Mouse (Mus musculus) stomach, embryonic 14.5 days (tissue): ENCODE results near the gene Gm21885. TPM values are rescaled to one million over a fixed set of nuclear protein-coding genes. Genes with fewer than 3 reads are reported as not detected.

ENCODE experiments used
- ATAC-seq: fragments of 200-750 bp; cut with Nextera tagmentation; 2 replicates; pipeline ENCODE4 v1.8.0; 2017; ENCODE audit warnings: low read depth, moderate TSS enrichment; ENCODE audit not compliant: insufficient number of reproducible peaks, insufficient read depth, low FRiP score
- H3K27ac ChIP-seq: fragments of 300-500 bp; sonication (generic); 2 replicates; pipeline ENCODE4 v1.5.1; 2014; ENCODE audit warnings: mild to moderate bottlenecking, low read length, moderate library complexity, mixed read lengths
- H3K27me3 ChIP-seq: fragments of 300-500 bp; sonication (generic); 2 replicates; pipeline ENCODE4 v1.6.1; 2014; ENCODE audit warnings: low read length, control low read depth, mixed read lengths; ENCODE audit not compliant: control insufficient read depth, insufficient read depth
- H3K36me3 ChIP-seq: fragments of 300-500 bp; sonication (generic); 2 replicates; pipeline ENCODE4 v1.6.1; 2014; ENCODE audit warnings: mild to moderate bottlenecking, control low read depth, low read length, moderate library complexity, mixed read lengths; ENCODE audit not compliant: control insufficient read depth, insufficient read depth
- H3K4me1 ChIP-seq: fragments of 300-500 bp; sonication (generic); 2 replicates; pipeline ENCODE4 v1.6.1; 2014; ENCODE audit warnings: low read length, control low read depth, mixed read lengths; ENCODE audit not compliant: control insufficient read depth, insufficient read depth
- H3K4me2 ChIP-seq: fragments of 300-500 bp; sonication (generic); replicated peaks from 2 replicates; pipeline ENCODE4 v1.6.1; 2014; ENCODE audit warnings: low read depth, low read length, control low read depth
- H3K4me3 ChIP-seq: fragments of 300-500 bp; sonication (generic); 2 replicates; pipeline ENCODE4 v1.5.1; 2014; ENCODE audit warnings: low read depth, low read length, control low read depth
- H3K9ac ChIP-seq: fragments of 300-500 bp; sonication (generic); replicated peaks from 2 replicates; pipeline ENCODE4 v1.6.1; 2014; ENCODE audit warnings: low read depth, mild to moderate bottlenecking, control low read depth, low read length, moderate library complexity, mixed read lengths
- H3K9me3 ChIP-seq: fragments of 300-500 bp; sonication (generic); 2 replicates; pipeline ENCODE4 v1.6.1; 2016; ENCODE audit warnings: low read depth, low read length, control low read depth; ENCODE audit not compliant: control insufficient read depth
- whole genome bisulfite sequencing: fragments of 180-500 bp; shearing (Covaris S2); extraction: QIAGEN DNeasy Blood & Tissue Kit; methylation state at CpG from one replicate; pipeline ENCODE4 v1.1.7; 2014; 5-methylcytosine and 5-hydroxymethylcytosine counted together
- polyA plus RNA-seq: library from polyadenylated mRNA; unstranded; fragments of >200 nt; fragmentation: Nextera tagmentation; extraction: Ambion mirVana; gene quantifications from 2 replicates; pipeline ENCODE4 v1.2.1, GENCODE M21; 2014

Gm21885 gene
- polyA plus RNA-seq, 1 experiment from 2014 or later, result 0.56 TPM

DNA sequence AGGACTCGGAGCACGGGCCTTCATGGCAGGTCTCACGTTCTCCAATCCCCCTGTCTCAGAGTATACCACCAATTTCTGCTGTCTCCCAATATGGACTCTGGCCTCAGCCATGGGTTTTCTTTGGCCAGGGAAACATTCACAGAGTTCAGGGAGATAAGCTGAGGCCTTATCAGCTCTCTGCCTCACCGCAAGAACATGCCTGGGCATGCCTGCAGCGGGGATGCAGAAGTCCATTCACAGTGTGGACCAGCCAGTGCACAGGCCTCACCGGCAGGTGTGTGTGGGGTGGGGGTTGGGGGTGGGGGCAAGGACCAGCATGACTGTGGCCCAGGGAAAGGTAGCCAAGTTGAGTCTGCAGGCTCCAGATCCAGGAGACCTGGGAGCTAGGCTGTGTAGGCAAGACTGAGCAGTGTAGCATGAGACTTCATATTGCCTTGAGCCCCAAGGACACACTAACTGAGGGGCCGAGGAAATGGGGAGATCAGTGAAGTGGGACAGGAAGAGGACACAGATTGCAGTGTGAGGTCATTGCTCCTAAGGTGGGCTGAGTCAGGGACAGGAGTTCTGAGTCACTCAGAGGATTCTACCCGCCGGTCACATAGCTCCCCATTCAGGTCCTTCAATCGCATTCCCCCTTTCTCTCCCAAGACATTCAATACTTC, 7.3 kb upstream of the Gm21885 start:
- H3K4me2 ChIP-seq, result no peak overlapping the region
- 0 out of 2 replicates have a peak overlapping the region, but pooled peaks have one; percentile 21 for H3K27ac ChIP-seq
- H3K4me3 ChIP-seq, result no peak overlapping the region
- no peaks in the 10 kb centered on the region for H3K9me3 ChIP-seq
- WGBS, result 82% methylated on average over 10 of the region's 10 CpGs
- H3K9ac ChIP-seq, result no peak overlapping the region
- no peaks in the 10 kb centered on the region for H3K27me3 ChIP-seq
- ATAC-seq, result peak; percentile 79
- no peaks in the 10 kb centered on the region for H3K4me1 ChIP-seq
- H3K36me3 ChIP-seq, result no peaks in the 10 kb centered on the region

DNA sequence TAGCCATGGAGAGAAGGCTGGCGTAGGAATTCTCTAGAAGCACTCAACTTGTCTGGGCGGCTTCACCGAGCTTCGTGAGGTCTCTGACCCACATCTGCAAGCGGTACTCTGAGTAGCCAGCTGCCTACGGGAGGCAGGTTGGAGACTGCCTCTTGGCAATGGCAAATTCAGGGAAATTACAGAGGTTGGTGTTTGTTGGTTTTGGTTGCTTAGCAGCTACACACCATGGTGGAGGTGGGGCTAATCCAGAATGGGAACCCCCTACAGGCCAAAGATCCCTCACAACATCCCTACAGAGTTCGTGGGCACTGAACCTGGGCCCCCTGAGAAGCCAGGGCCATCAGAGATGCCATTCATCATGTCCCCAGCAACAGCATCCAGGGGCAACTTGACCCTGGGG, 6.4 kb upstream of the Gm21885 start:
- WGBS, result 79% methylated on average over 7 of the region's 7 CpGs
- no peak for ATAC-seq
- H3K4me1 ChIP-seq, result no peaks in the 10 kb centered on the region
- no peaks in the 10 kb centered on the region for H3K9me3 ChIP-seq
- H3K9ac ChIP-seq, result no peak overlapping the region
- H3K36me3 ChIP-seq, result no peaks in the 10 kb centered on the region
- no peaks in the 10 kb centered on the region for H3K27me3 ChIP-seq
- no peak overlapping the region for H3K27ac ChIP-seq
- H3K4me2 ChIP-seq, result no peak overlapping the region
- H3K4me3 ChIP-seq, result no peak overlapping the region

DNA sequence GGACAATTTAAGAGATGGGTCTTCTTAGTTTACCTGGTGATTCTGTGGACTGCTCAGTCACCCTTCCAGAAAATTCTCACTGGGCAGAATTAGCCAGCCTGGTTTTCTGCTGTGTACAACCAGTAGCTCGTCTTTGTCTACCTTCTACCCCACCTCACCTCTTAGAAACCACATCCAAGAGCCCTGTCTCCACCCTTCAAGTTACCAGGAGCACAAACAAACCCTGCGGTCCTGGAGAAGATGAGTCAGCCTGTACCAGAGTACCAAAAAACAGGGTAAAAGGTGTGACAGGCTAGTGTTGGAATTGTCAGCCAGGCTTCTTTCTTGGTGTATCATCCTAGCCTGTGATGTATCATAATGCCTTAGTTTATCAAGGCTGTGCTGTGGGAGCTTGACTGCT, 6.0 kb upstream of the Gm21885 start:
- WGBS, result 69% methylated on average over 2 of the region's 2 CpGs
- Histone ChIP-seq H3K4me3 (no peak overlapping the region), H3K4me1 (no peaks in the 10 kb centered on the region), H3K36me3 (no peaks in the 10 kb centered on the region), H3K27ac (no peak overlapping the region), H3K27me3 (no peaks in the 10 kb centered on the region), H3K9ac (no peak overlapping the region), H3K9me3 (no peaks in the 10 kb centered on the region), H3K4me2 (no peak overlapping the region)
- no peak for ATAC-seq

DNA sequence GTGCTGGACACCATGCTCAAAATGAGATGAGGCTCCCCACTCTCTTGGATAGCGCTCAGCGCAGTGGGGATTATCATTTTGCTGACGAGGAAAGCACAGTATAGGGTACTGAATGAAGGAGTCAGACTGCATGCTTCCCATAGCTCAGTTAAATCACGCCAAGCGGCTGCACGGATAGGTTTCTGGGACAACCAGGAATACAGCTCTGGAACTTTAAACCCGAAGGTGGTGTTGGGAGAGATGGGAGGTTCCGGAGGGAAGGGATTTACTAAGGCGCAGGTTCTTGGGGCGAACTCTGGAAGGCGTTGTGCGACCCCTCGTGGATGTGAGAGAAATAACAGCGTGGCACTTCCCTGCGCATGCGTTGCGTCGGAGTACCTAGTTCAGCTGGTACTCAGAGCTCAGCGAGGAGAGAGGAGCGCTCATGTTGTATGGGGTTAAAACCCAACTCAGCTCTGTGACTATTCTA, 4.8 kb upstream of the Gm21885 start:
- peak overlapping the region; percentile 28 for H3K4me3 ChIP-seq
- H3K36me3 ChIP-seq, result no peaks in the 10 kb centered on the region
- ATAC-seq, result peak; percentile 51
- peak overlapping the region; percentile 12; the same call in 1 of the 2 replicates for H3K27ac ChIP-seq
- no peaks in the 10 kb centered on the region for H3K4me1 ChIP-seq
- WGBS, result 8% methylated on average over 20 of the region's 20 CpGs
- no peaks in the 10 kb centered on the region for H3K27me3 ChIP-seq
- H3K9me3 ChIP-seq, result no peaks in the 10 kb centered on the region
- H3K4me2 ChIP-seq, result peak overlapping the region; percentile 72
- H3K9ac ChIP-seq, result peak overlapping the region; percentile 7; the same call in 1 of the 2 replicates

DNA sequence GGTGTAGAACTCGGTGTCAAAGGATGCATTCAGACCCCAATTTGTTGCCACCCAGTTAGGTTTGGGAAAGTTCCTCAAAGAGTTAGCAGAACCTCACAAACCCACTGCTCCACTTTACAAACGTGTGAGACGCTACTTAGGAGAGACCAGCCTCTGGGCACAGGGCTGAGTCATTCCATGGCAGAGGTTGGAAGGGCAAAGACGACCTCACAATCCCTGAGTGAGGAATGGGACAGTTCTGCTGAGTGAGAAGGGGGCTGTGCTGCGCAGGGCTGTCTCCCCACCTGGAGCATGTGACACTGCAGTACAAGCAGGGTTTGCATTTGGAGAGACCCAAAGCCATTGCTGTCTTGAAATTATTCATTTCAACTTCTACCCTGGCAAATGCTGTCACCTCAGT, 618 bp downstream of the Gm21885 start:
- H3K4me1 ChIP-seq, result no peaks in the 10 kb centered on the region
- ATAC-seq, result no peak
- no peak overlapping the region for H3K9ac ChIP-seq
- H3K9me3 ChIP-seq, result no peaks in the 10 kb centered on the region
- no peak overlapping the region for H3K4me3 ChIP-seq
- 58% methylated on average over 5 of the region's 5 CpGs for WGBS
- H3K36me3 ChIP-seq, result peaks cover 25% of the 10 kb centered on the region
- H3K27ac ChIP-seq, result no peak overlapping the region
- no peak overlapping the region for H3K4me2 ChIP-seq
- H3K27me3 ChIP-seq, result no peaks in the 10 kb centered on the region

DNA sequence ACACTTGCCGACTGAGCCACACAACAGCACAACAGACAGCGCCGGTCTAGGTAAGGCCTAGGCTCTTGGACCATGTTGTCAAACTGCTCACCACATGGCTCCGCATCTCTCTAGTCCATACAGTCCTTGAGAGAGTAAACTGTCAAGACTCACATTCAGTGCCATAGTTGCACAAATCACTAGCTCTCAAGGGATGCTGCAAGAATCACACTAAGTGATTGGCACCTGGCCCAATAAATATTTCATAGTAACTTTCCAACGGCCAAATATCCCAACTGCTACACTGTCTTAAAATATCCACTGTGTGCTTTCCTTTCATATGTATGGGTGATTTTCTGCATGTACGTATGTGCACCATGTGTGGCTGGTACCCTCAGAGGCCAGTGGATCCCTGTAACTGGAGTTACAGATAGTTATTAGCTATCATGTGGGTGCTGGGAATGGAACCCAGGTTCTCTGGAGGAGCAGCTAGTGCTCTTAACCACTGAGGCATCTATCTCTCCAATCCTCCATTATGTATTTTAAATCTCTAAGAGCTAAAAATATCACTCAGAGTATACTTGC, 1.9 kb downstream of the Gm21885 start:
- Histone ChIP-seq H3K36me3 (peaks cover 36% of the 10 kb centered on the region), H3K9ac (no peak overlapping the region), H3K4me1 (no peaks in the 10 kb centered on the region), H3K9me3 (no peaks in the 10 kb centered on the region), H3K27me3 (no peaks in the 10 kb centered on the region), H3K4me2 (no peak overlapping the region), H3K4me3 (no peak overlapping the region), H3K27ac (no peak overlapping the region)
- no peak for ATAC-seq
- WGBS, result 90% methylated on average over 6 of the region's 6 CpGs

DNA sequence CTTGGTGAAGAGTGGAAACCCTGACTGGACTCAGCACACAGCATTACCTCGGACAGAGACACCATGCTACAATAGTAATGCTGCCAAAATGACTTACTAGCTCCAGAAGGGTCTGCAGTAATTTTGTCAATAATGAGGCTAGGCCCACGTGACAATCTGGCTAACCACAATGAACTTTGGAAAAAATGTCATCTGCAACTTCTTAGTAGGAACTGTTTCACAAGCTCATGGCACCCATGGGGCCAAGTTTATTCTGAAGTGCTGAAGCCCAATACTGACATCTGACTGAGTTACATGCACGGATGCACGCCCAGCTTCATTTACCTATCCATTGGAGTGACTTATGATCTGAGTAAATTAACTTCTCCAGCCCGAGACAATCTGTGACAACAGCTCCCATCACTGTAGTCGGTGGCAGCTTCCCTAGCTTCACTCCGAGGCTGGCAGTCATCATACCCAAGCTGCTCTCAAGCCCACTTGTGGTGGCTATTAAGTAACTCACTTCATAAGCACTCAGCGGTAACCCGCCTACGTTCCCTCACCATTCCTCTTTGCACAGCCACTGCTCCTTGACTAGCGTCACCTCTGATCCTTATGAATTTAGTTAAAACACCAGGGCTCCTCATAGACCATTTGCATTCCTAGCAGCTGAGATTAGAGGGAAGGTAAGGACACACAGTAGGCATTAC, 4.4 kb downstream of the Gm21885 start:
- Histone ChIP-seq H3K4me3 (no peak overlapping the region), H3K4me2 (no peak overlapping the region), H3K9ac (no peak overlapping the region), H3K36me3 (peaks cover 58% of the 10 kb centered on the region), H3K27ac (no peak overlapping the region), H3K9me3 (no peaks in the 10 kb centered on the region), H3K27me3 (no peaks in the 10 kb centered on the region), H3K4me1 (no peaks in the 10 kb centered on the region)
- ATAC-seq, result no peak
- 90% methylated on average over 11 of the region's 11 CpGs for WGBS

DNA sequence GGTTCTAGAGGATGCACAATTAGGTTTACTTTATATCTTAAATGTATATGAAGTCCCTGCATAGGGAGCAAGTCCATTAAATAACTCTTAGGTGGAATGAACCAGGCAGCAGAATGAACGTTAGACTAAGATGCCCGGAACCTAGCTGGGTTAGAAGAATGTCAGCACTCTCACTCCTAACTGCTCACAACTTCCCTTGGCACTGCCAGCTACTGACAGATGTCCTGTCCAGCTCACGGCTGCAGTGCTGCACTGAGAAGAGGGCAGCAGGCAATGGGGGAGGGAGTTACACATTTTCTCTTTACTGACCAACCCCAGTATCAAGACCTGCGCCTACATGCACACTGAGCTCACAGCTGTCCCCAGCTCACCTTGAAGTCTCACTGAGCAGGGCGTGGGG, 5.4 kb downstream of the Gm21885 start:
- WGBS, result 88% methylated on average over 5 of the region's 5 CpGs
- Histone ChIP-seq H3K27ac (no peak overlapping the region), H3K4me3 (no peak overlapping the region), H3K27me3 (no peaks in the 10 kb centered on the region), H3K4me1 (no peaks in the 10 kb centered on the region), H3K4me2 (no peak overlapping the region), H3K9me3 (no peaks in the 10 kb centered on the region), H3K36me3 (peaks cover 67% of the 10 kb centered on the region), H3K9ac (no peak overlapping the region)
- no peak for ATAC-seq
